Mouse (Mus musculus): ENCODE results near the gene Tent5b. TPM values are rescaled to one million over a fixed set of nuclear protein-coding genes. Genes with fewer than 3 reads are reported as not detected.

The Tent5b gene
- total and polyA plus RNA-seq, 2 experiments from 2014 or later = 0.55 to 1.3 TPM

DNA sequence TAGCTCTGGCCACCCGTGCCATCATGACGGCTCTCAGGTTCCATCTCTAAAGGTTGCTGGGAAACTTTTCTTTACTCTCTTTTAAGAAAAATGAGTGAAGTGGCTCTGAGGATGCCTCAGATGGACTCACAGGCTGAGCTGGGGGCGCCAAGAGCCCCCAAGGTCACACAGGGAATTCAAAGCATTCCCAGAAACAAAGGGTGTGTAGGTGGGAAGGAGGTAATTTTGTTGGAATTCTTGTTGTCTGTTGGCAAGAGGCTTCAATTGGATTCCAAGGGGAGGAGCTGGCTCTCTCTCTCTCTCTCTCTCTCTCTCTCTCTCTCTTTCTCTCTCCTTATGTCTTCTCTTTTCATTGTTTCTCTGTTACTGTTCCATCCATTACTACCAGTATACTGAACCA is 37.7 kb upstream of the Tent5b start:
- WGBS = 34% methylated on average over 3 of the region's 3 CpGs
- no peak overlapping the region for H3K4me3 ChIP-seq (ENCODE audit: low read length)
- no peak for TF ChIP-seq CTCF (IDR thresholded peaks at IDR 0.05; ENCODE audit: low read depth)
- ATAC-seq (no peak), DNase-seq (ENCODE audit: low spot score) (no peak)
- H3K4me1 ChIP-seq (ENCODE audit: insufficient read depth, low read length) = peaks cover 18% of the 10 kb centered on the region
- no peak overlapping the region for H3K9ac ChIP-seq (replicated peaks; ENCODE audit: low read length)
- peak overlapping the region; percentile 78; the same call in 1 of the 2 replicates for H3K27ac ChIP-seq
- H3K9me3 ChIP-seq (ENCODE audit: low read length) = no peaks in the 10 kb centered on the region
- no peak overlapping the region for H3K4me2 ChIP-seq (ENCODE audit: low read depth, low read length)
- H3K27me3 ChIP-seq (ENCODE audit: insufficient read depth, low read length) = no peaks in the 10 kb centered on the region
- H3K36me3 ChIP-seq (ENCODE audit: insufficient read depth, low read length) = no peaks in the 10 kb centered on the region

DNA sequence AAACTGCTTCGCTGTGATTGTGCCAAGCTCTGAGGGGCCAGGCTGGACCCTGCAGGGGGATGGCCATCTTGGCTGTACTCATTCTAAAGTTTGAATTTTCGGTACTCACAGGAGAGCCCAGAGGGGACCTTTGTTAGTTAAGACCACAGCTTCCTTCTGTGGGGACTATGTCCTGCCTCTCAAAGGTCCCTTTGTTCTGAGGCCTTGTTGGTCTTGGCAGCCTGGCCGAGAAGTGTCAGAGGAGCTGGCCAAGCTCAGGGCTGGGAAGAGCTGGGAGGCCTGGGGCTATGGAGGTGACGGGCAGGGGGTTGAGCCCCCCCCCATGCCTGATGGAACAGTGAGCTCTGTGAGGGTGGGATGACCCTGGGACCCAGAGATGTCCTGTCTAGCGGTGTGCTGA is 36.8 kb upstream of the Tent5b start:
- H3K9ac ChIP-seq (replicated peaks; ENCODE audit: low read length) = no peak overlapping the region
- 23% methylated on average over 5 of the region's 5 CpGs for WGBS

DNA sequence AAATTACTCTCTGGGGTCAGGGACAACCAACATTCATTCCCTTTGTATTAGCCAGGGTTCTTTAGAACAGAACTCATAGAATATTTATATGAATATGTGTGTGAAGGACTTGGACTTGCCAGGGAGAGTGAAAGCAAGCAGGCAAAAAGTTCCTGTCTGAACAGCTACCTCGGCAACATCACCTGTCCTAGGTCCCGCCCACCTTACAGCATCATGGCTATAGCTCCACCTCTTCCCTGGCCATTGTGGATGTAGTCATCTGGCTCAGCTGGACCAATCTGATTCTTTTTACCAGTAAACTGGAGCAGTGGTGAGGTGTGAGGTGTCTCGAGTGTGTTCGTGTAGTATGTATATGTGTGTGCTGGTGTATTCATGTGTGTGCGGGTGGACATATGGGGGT is 34.2 kb upstream of the Tent5b start:
- Histone ChIP-seq H3K9ac (replicated peaks; ENCODE audit: low read length) (no peak overlapping the region), H3K27me3 (ENCODE audit: insufficient read depth, low read length) (no peaks in the 10 kb centered on the region), H3K36me3 (ENCODE audit: insufficient read depth, low read length) (no peaks in the 10 kb centered on the region), H3K9me3 (ENCODE audit: low read length) (no peaks in the 10 kb centered on the region), H3K4me1 (ENCODE audit: insufficient read depth, low read length) (peaks cover 6% of the 10 kb centered on the region; the same call in 1 of the 2 replicates), H3K4me2 (ENCODE audit: low read depth, low read length) (no peak overlapping the region), H3K27ac (no peak overlapping the region), H3K4me3 (ENCODE audit: low read length) (no peak overlapping the region)
- 91% methylated on average over 5 of the region's 5 CpGs for WGBS
- no peak for DNase-seq (ENCODE audit: low spot score)
- no peak for ATAC-seq
- TF ChIP-seq CTCF (IDR thresholded peaks at IDR 0.05; ENCODE audit: low read depth) = no peak

More for the DNA sequence above, 36.8 kb upstream of the Tent5b start:
- no peak for TF ChIP-seq CTCF (IDR thresholded peaks at IDR 0.05; ENCODE audit: low read depth)
- no peaks in the 10 kb centered on the region for H3K36me3 ChIP-seq (ENCODE audit: insufficient read depth, low read length)
- no peak overlapping the region for H3K4me3 ChIP-seq (ENCODE audit: low read length)
- DNase-seq (ENCODE audit: low spot score) (peak; percentile 61), ATAC-seq (peak; percentile 82)
- no peak overlapping the region for H3K4me2 ChIP-seq (ENCODE audit: low read depth, low read length)
- peaks cover 18% of the 10 kb centered on the region for H3K4me1 ChIP-seq (ENCODE audit: insufficient read depth, low read length)
- H3K9me3 ChIP-seq (ENCODE audit: low read length) = no peaks in the 10 kb centered on the region
- H3K27me3 ChIP-seq (ENCODE audit: insufficient read depth, low read length) = no peaks in the 10 kb centered on the region
- H3K27ac ChIP-seq = peak overlapping the region; percentile 78

DNA sequence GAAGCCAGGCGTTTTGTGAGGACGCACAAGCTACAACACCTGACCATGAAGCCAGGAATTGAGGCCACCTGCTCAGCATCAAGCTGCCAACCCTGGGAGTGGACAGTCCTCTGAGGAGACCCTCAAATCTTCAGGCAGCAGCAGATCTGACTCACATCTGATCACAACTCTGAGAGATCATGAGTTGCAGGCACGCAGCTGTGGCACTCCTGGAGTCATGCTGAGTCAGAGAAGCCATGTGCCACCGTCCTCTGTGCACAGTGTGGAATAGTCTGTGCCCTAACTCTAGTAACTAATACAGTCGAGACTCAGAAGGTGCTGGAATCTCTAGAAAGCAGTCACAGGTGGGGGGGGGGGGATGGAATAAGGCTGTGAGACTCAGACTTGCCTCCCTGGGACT is 32.6 kb upstream of the Tent5b start:
- no peak overlapping the region for H3K9ac ChIP-seq (replicated peaks; ENCODE audit: low read length)
- H3K4me3 ChIP-seq (ENCODE audit: low read length) = no peak overlapping the region
- WGBS = 50% methylated on average over 5 of the region's 5 CpGs
- ATAC-seq = no peak
- H3K4me1 ChIP-seq (ENCODE audit: insufficient read depth, low read length) = no peaks in the 10 kb centered on the region
- H3K36me3 ChIP-seq (ENCODE audit: insufficient read depth, low read length) = no peaks in the 10 kb centered on the region
- DNase-seq (ENCODE audit: low spot score) = no peak
- TF ChIP-seq CTCF (IDR thresholded peaks at IDR 0.05; ENCODE audit: low read depth) = no peak
- H3K27me3 ChIP-seq (ENCODE audit: insufficient read depth, low read length) = no peaks in the 10 kb centered on the region
- H3K9me3 ChIP-seq (ENCODE audit: low read length) = no peaks in the 10 kb centered on the region
- no peak overlapping the region for H3K27ac ChIP-seq
- no peak overlapping the region for H3K4me2 ChIP-seq (ENCODE audit: low read depth, low read length)

DNA sequence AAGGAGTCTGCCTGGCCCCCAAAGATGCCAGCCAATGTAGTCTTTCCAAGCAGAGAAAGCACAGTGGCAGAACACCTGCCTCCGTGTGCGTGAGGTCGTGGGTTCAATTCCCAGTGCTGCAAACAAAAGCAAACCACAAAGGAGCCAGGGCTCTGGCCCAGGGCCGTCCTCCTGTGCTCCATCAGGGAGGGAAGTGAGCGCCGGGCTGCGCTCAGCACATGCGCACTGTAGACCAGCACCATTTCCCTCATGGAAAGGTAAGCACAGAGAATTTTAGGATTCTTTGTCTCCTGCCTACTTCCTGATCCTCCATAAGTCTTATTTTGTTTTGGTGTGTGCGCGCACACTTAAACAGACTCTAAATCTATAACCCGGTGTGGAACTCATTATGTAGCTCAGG is 32.0 kb upstream of the Tent5b start:
- WGBS = 76% methylated on average over 11 of the region's 11 CpGs
- Histone ChIP-seq H3K9me3 (ENCODE audit: low read length) (no peaks in the 10 kb centered on the region), H3K4me2 (ENCODE audit: low read depth, low read length) (no peak overlapping the region), H3K27ac (no peak overlapping the region), H3K36me3 (ENCODE audit: insufficient read depth, low read length) (no peaks in the 10 kb centered on the region), H3K27me3 (ENCODE audit: insufficient read depth, low read length) (no peaks in the 10 kb centered on the region), H3K4me1 (ENCODE audit: insufficient read depth, low read length) (no peaks in the 10 kb centered on the region), H3K9ac (replicated peaks; ENCODE audit: low read length) (no peak overlapping the region), H3K4me3 (ENCODE audit: low read length) (no peak overlapping the region)
- TF ChIP-seq CTCF (IDR thresholded peaks at IDR 0.05; ENCODE audit: low read depth) = no peak
- no peak for ATAC-seq
- DNase-seq (ENCODE audit: low spot score) = no peak

DNA sequence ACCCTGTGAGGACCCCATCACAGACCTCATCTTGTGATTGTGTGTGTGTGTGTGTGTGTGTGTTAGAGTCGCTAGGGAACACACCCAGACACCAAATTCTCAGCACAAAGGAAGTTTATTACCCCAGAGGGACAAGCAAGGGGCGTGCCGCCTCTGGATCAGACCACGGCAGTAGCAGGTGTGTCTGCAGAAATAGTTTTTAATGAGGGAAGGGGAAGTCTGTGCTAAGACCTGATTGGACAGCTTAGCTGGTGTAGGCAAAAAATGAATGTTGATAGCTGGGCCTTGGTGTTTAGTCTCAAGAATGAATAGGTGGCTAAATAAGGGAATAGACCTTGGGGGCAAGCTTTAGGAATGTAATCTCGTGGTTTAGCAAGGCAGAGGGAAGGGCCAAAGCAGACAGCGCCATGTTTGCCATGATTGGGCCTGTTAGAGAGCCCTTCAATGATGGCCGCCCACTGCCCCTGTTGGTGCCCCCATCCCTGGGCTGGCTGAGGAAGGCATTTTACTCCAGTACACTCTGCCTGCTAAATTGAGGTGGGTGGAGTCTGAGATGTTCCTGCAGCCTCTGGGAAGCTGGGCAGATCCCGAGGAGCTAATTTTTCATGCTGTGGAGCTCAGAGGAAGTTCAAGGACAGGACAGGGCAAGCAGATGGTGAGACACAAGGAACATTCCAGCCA is 31.1 kb upstream of the Tent5b start:
- Histone ChIP-seq H3K4me3 (ENCODE audit: low read length) (no peak overlapping the region), H3K9me3 (ENCODE audit: low read length) (no peaks in the 10 kb centered on the region), H3K36me3 (ENCODE audit: insufficient read depth, low read length) (no peaks in the 10 kb centered on the region), H3K4me2 (ENCODE audit: low read depth, low read length) (no peak overlapping the region), H3K9ac (replicated peaks; ENCODE audit: low read length) (no peak overlapping the region), H3K4me1 (ENCODE audit: insufficient read depth, low read length) (no peaks in the 10 kb centered on the region), H3K27me3 (ENCODE audit: insufficient read depth, low read length) (no peaks in the 10 kb centered on the region), H3K27ac (no peak overlapping the region)
- TF ChIP-seq CTCF (IDR thresholded peaks at IDR 0.05; ENCODE audit: low read depth) = no peak
- DNase-seq (ENCODE audit: low spot score) (no peak), ATAC-seq (no peak)
- 72% methylated on average over 8 of the region's 8 CpGs for WGBS

DNA sequence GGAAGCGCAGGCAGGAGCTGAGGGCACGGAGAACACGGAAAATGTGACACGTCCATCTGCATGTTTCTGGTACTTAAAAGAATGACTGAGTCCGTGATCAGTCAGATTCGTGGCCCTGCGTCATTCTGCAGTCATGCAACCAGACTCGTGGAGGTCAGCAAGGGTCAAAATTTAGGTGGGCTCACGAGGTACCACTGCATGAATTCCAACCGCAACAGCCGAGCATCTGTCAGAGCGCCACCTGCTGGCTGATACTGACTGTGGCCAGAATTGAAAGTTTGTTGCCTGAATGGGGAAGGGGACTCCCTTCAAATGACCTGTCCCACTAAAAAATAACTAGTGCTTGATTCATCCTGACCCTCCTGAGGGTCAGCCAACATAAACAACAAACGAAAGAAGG is 30.2 kb upstream of the Tent5b start:
- DNase-seq (ENCODE audit: low spot score) = peak; percentile 68

More for the DNA sequence above, 30.2 kb upstream of the Tent5b start:
- H3K4me2 ChIP-seq (ENCODE audit: low read depth, low read length) = no peak overlapping the region
- no peak for ATAC-seq
- H3K9me3 ChIP-seq (ENCODE audit: low read length) = no peaks in the 10 kb centered on the region
- TF ChIP-seq CTCF (IDR thresholded peaks at IDR 0.05; ENCODE audit: low read depth) = peak; percentile 96
- H3K9ac ChIP-seq (replicated peaks; ENCODE audit: low read length) = no peak overlapping the region
- no peak overlapping the region for H3K4me3 ChIP-seq (ENCODE audit: low read length)
- no peak overlapping the region for H3K27ac ChIP-seq
- WGBS = 14% methylated on average over 13 of the region's 13 CpGs
- no peaks in the 10 kb centered on the region for H3K4me1 ChIP-seq (ENCODE audit: insufficient read depth, low read length)
- H3K36me3 ChIP-seq (ENCODE audit: insufficient read depth, low read length) = no peaks in the 10 kb centered on the region
- no peaks in the 10 kb centered on the region for H3K27me3 ChIP-seq (ENCODE audit: insufficient read depth, low read length)

Data from hindbrain, postnatal 0 days (tissue).